Mouse (Mus musculus): ENCODE data around the gene Lrwd1.

DNA sequence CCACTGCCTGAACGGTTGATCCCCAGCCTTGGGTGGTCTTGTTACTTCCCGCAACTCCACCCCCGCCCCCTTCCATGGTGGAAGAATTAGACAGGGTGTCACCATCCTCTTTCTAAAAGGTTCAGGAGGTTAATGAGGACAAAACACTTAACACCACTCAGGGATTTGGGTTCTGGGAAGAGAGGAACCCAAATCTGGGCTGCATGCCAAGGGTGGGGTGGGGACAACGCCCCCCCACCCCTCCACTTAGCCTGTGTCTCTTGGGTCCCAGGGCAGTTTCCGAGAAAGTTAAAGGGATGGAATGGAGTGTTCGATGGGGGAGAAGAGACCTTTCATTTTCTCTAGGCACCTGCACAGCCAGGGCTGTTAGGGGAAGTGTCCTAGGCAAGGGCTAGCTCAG lies 62.8 kb downstream of the Lrwd1 start:
- no peak for TF ChIP-seq CHD2 (IDR thresholded peaks at IDR 0.05; ENCODE audit: low read depth, low read length)
- no peak for TF ChIP-seq MAFK (IDR thresholded peaks at IDR 0.05; ENCODE audit: insufficient read depth, low read depth, low read length)
- no peak for TF ChIP-seq ZNF384 (IDR thresholded peaks at IDR 0.05; ENCODE audit: low read depth, low read length)
- TF ChIP-seq ZC3H11A (IDR thresholded peaks at IDR 0.05; ENCODE audit: borderline replicate concordance, low read depth, low read length): no peak
- no peak for TF ChIP-seq HCFC1 (IDR thresholded peaks at IDR 0.05; ENCODE audit: borderline replicate concordance, insufficient read depth, low read length)
